Mouse (Mus musculus) megakaryocyte, adult 5-6 weeks (primary cell): ENCODE results near the gene Zfp931. TPM values are rescaled to one million over a fixed set of nuclear protein-coding genes. Genes with fewer than 3 reads are reported as not detected.

Experiments used
- ATAC-seq: 2 replicates; pipeline ENCODE4 v1.8.0; 2016; ENCODE audit warnings: mild to moderate bottlenecking, inconsistent platforms; ENCODE audit not compliant: poor library complexity, severe bottlenecking
- total RNA-seq, 2 experiments: library from RNA; stranded (forward) in 1 of 2; stranded (reverse) in 1 of 2; fragments of 153-499, 151-499 nt in 1 of 2; fragments of 221-1000, 200-1000 nt in 1 of 2; gene quantifications; 2 replicates each; pipeline versions ENCODE4 v1.2.3 to v1.2.4; 2015 to 2017

The Zfp931 gene
- total RNA-seq, 2 experiments from 2014 or later, result 14.1 to 20.8 TPM

GRCm38 (mm10) chr2:178019486-178019885, 58.8 kb downstream of the Zfp931 start:
- ATAC-seq, result peak; percentile 80

Other genes with a start within 250 kb of the Zfp931 start
- gene Gm14325, start 238.1 kb downstream of the Zfp931 start, total RNA-seq (2015), result 9.7 and 16.7 TPM in 2 replicates
- 18.7 and 31.8 TPM in 2 replicates for gene Gm14325, start 238.1 kb downstream of the Zfp931 start, total RNA-seq (2017)
- gene Gm14327, start 181.4 kb downstream of the Zfp931 start, total RNA-seq (2015), result 2.6 and 3.1 TPM in 2 replicates
- gene Gm14327, start 181.4 kb downstream of the Zfp931 start, total RNA-seq (2017), result 1.2 and 1.3 TPM in 2 replicates
- gene Zfp972, start 152.9 kb downstream of the Zfp931 start, total RNA-seq (2015), result not detected in 2 replicates
- gene Zfp972, start 152.9 kb downstream of the Zfp931 start, total RNA-seq (2017), result 1.2 and 1.5 TPM in 2 replicates
- gene Gm14326, start 121.2 kb downstream of the Zfp931 start, total RNA-seq (2015), result 39.2 and 42.3 TPM in 2 replicates
- gene Gm14326, start 121.2 kb downstream of the Zfp931 start, total RNA-seq (2017), result 21.5 and 26.1 TPM in 2 replicates
- 200 and 201 TPM in 2 replicates for gene Zfp971, start 55.2 kb downstream of the Zfp931 start, total RNA-seq (2015)
- 107 and 108 TPM in 2 replicates for gene Zfp971, start 55.2 kb downstream of the Zfp931 start, total RNA-seq (2017)
- 1.5 TPM in 1 of 2 replicates, not detected in the other for gene Phactr3, start 40.5 kb upstream of the Zfp931 start, total RNA-seq (2015)
- not detected in 2 replicates for gene Phactr3, start 40.5 kb upstream of the Zfp931 start, total RNA-seq (2017)